Mouse (Mus musculus): ENCODE measurements around the gene Gm17019.
"Not testable (repeated sequence)": the region's sequence is repeated elsewhere in the genome, so short reads cannot be mapped to it uniquely, and the experiment has no call there.

Gm17019 gene

DNA sequence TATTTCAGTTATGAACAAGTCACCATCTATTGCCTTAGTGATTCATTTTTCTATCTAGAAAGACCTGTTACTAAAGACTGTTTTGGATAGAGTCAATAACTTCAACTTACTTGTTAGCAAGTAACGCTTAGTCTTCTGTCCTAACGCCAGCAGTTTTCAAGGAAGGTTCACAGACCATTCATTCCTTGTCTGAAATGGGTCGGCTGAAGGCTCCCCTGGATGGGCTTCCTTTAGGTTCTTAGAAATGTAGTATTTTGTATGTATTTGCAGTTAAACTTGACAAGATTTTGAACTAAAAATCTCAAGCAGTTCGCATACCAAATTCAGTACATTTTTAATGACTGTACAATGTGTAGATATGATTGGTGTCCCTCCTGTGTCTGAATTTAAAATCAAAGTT, 35.2 kb downstream of the Gm17019 start:
- DNase-seq (ENCODE audit: extremely low spot score, low read depth, low spot score): not testable (repeated sequence)

DNA sequence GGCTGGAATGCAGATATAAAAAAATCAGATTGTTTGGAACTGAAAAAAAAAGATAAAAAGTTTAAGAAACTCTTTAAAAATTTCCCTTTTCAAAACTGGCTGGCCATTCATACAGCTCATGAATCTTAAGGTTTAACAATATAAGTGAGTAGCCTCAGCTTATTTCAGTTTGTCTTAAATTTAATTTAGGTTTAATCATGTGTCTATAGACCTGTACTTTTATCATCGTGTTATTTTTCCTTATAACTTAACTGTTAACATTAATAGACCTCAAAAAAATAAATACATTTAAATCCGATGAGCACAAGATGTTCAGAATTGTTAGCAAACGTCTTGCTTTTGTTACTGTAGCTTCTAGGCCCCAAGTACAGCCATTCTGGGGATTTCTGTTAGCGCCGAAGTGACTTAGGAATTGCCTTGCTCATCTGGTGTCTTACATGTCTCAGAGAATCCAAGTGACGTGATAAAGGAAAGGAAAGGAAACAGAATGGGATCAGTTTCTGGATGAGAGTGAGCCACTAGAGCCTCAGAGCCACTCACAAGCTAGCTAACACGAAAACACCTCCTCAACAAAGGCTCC, 36.0 kb downstream of the Gm17019 start:
- not testable (repeated sequence) for DNase-seq (ENCODE audit: extremely low spot score, low read depth, low spot score)

DNA sequence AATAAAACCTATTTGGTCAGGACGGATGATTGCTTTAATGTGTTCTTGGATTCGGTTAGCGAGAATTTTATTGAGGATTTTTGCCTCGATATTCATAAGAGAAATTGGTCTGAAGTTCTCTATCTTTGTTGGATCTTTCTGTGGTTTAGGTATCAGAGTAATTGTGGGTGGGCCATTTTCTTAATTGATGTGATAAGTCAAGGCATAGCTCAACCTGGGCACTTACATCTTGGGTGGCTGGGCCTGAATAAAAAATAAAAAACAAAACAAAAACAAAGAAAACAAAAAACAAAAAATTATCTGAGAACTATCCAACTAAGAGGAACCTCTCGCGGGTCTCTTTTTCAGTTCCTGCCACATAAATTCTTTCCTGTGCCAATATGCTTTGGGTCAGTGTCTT, 38.7 kb downstream of the Gm17019 start:
- not testable (repeated sequence) for DNase-seq (ENCODE audit: extremely low spot score, low read depth, low spot score)

DNA sequence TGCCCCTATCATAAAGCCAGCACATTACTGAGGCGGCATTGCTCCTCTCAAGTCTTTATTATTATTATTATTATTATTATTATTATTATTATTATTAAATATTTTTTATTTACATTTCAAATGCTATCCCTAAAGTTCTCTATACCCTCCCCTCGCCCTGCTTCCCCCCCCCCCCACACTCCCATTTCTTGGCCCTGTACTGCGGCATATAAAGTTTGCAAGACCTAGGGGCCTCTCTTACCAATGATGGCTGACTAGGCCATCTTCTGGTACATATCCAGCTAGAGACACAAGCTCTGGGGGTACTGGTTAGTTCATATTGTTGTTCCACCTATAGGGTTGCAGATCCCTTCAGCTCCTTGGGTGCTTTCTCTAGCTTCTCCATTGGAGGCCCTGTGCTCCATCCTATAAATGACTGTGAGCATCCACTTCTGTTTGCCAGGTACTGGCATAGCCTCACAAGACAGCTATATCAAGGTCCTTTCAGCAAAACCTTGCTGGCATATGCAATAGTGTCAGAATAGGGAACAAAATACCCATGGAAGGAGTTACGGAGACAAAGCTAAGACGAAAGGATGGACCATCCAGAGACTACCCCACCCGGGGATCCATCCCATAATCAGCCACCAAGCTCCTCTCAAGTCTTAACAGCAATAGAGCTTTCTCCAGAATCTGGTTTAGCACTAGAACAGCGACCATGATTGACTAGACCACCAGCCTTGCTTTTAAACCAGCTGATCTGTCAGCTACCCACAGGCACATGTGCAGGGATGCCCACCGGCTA, 42.2 kb downstream of the Gm17019 start:
- DNase-seq (ENCODE audit: extremely low spot score, low read depth, low spot score): not testable (repeated sequence)

DNA sequence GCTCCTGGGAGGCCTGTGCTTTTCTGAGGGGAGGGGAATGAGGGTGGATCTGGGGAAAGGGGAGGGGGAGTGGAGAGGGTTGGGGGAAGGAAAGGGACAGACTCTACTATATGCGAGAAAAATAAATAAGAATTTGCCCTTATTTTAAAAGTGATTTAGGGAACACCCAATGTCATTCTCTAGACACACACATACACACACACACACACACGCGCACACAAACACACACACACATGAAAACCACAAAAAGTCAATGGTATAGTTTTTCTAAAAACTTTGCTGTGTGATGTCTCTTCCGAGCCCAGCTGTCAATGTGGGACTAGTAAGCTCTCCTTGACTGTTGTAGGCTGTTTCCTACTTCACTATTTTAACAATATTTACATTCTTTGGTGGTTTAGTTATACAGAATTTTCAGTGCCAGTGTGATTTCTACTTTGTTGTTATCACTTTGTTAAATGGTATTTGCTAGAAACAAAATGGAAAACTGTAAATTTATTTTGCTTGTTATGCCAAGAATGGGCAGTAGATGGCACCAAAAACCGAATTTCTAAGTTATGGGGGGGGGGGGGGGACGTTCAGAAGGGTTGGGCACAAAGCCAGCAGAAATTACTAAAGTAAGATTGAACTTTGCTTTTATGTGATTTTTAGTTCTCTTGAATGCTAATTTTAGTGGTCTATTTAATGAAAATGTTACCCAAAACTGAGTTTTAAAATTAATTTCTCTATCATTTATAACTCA, 46.0 kb downstream of the Gm17019 start:
- not testable (repeated sequence) for DNase-seq (ENCODE audit: extremely low spot score, low read depth, low spot score)

Data from hindlimb bud, embryonic 11.5 days (tissue).